Mouse (Mus musculus) megakaryocyte, adult 5-6 weeks (primary cell): Measurements from ENCODE around the gene Slc39a7. TPM values are rescaled to one million over a fixed set of nuclear protein-coding genes. Genes with fewer than 3 reads are reported as not detected.
A peak's percentile ranks its signal among the peaks of the same experiment; 100 is the strongest.

Experiments used
- ATAC-seq: 2 replicates; pipeline ENCODE4 v1.8.0; 2016; ENCODE audit warnings: mild to moderate bottlenecking, inconsistent platforms; ENCODE audit not compliant: poor library complexity, severe bottlenecking
- total RNA-seq, 2 experiments: library from RNA; stranded (forward) in 1 of 2; stranded (reverse) in 1 of 2; fragments of 153-499, 151-499 nt in 1 of 2; fragments of 221-1000, 200-1000 nt in 1 of 2; gene quantifications; 2 replicates each; pipeline versions ENCODE4 v1.2.3 to v1.2.4; 2015 to 2017

Slc39a7 gene
- total RNA-seq (2015): 5.4 and 6.4 TPM in 2 replicates
- 72.5 and 83.1 TPM in 2 replicates for total RNA-seq (2017)

DNA sequence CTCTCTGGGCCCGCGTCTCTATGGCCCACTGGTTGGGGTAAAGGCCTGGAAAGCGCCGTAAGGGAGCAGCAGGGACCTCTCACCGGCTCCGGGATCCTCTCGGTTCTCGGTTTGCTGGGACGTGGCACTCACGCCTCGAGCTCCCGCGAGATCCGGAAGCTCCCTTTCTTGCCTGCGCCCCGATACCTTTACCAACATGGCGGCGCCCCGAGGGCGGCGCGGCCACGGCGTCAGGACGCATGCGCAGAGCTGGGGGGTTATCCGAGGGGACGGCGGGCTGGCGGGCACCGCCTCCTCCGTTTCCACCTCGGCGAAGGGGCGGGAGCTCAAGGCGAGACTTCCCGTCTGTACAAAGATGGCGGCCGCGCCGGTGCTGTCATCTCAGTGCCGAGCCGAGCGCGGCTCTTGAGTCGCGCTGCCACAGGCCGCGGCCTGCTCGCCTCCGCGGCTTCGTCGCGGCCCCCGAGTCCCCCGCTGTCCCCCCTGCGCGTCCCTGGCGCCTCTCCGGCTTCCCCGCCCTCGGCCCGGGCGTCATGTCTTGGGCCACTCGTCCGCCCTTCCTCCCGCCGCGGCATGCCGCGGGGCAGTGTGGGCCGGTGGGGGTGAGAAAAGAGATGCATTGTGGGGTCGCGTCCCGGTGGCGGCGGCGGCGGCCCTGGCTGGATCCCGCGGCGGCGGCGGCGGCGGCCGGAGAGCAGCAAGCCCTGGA lies at the start of gene Slc39a7, which contains the start of gene Rxrb:
Gene Slc39a7, minus strand, starts transcription at position 218 of the 709 bp plus-strand sequence.
Gene Rxrb, plus strand, starts transcription at position 348 of the 709 bp plus-strand sequence.
- peak; percentile 62 for ATAC-seq

- ATAC-seq: peak; percentile 78
Observed at GRCm38 (mm10) chr17:34079621-34080020, 48.1 kb upstream of the Slc39a7 start.

- no peak for ATAC-seq
Observed at GRCm38 (mm10) chr17:34079002-34079401, 47.5 kb upstream of the Slc39a7 start.

DNA sequence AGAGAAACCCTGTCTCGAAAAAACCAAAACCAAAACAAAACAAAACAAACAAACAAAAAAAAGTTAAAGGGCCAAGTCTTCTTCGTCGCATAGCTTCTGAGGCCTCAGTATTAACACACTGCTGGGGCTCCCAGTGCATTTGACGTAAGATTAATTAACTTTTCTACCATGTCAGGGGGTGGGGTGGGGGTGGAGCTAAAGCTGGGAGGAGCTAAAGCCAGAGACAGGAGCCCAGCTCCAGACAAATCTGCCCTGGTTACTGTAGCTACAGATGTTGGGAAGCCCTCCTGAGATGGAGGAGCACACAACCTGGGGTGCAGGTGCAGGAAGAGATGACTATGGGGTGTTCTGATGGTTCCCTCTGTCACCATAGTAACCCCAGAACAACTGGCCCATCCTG lies 46.7 kb upstream of the Slc39a7 start:
- no peak for ATAC-seq

DNA sequence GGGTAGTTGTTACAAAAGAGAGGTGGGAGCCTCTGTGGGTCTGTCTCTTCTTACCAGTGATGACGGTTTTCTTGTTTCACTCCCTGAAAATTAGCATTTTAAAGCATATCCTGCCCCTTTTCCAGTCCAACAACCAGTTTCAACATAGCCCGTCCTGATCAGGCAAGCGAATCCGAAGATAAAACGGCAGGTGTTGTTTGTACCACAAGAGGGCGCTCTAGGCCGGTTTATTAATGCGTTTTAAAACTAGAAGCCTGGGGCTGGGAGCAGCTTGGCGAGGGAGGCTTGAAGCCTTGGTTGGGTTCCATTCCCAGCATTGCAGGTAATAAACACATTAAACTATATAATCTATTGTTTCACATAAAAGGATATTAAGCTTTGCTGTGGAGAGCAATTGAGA lies 46.1 kb upstream of the Slc39a7 start:
- ATAC-seq: peak; percentile 80

DNA sequence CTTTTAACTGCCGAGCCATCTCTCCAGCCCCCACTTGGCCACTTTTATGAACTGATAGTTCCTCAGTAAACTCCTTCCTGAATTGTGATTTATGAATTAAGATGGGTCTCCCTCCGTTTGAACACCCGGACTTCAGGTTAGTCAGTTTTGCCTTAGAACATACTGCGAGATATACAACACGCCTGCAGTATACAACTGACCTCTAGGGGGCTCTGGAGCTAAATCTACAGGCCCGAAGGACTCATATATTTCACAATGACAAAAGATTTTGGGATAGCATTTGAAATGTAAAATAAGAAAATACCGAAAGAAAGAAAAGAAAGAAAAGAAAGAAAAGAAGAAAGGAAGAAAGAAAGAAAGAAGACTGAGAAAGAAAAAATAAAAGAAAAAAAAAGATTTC lies 43.8 kb upstream of the Slc39a7 start:
- no peak for ATAC-seq

- ATAC-seq: peak; percentile 89
Observed at GRCm38 (mm10) chr17:34072091-34072490, 40.6 kb upstream of the Slc39a7 start.

DNA sequence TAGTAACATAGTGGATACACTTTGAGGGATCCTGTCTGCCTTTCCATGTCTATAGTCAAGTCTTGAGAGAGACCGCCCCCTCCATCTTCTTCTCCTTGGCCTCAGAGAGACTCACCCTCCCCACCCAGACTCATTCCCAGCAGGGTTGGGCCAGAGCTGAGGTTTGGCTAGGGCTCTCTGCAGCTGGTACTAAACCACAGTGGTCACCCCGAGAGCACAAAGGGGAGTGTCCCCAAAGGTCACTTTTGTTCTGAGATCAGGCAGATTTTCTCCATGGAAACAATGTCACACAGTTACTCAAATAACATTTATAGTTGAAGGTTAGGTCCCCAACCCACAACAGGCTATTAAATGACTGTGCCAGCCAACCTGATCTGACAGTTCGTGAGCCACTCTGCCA lies 37.4 kb upstream of the Slc39a7 start:
- 0 out of 2 replicates have a peak, but pooled peaks have one; percentile 11 for ATAC-seq

GRCm38 (mm10) chr17:34057224-34057623 lies 25.7 kb upstream of the Slc39a7 start:
- peak; percentile 83 for ATAC-seq

DNA sequence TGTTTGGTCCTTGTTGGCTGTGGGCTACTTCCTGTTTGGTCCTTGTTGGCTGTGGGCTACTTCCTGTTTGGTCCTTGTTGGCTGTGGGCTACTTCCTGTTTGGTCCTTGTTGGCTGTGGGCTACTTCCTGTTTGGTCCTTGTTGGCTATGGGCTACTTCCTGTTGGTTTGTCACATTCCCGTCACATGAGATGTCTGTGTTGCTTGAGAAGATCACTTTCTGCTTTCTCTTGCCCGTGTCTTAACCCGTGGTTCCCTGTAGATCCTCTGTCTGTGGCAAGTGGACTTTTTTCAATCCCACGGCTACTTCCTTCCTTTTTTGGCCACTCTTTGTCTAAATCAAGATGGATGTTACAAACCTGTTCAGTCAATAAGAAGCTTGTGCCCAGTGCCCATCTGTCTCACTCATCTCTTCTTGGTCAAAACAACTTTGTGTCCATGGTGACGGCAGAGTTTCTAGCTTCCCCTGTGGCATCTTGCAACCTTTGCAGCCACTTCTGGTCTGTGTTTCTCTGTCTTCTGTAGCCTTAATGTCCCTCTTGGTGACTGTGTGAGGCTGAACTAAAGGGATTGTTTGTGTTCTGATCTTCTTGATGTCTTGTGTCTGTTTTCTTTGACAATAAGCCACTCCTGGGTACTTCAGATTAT lies 16.0 kb upstream of the Slc39a7 start:
- peak; percentile 85 for ATAC-seq

GRCm38 (mm10) chr17:34045941-34046340 lies 14.5 kb upstream of the Slc39a7 start:
- no peak for ATAC-seq

DNA sequence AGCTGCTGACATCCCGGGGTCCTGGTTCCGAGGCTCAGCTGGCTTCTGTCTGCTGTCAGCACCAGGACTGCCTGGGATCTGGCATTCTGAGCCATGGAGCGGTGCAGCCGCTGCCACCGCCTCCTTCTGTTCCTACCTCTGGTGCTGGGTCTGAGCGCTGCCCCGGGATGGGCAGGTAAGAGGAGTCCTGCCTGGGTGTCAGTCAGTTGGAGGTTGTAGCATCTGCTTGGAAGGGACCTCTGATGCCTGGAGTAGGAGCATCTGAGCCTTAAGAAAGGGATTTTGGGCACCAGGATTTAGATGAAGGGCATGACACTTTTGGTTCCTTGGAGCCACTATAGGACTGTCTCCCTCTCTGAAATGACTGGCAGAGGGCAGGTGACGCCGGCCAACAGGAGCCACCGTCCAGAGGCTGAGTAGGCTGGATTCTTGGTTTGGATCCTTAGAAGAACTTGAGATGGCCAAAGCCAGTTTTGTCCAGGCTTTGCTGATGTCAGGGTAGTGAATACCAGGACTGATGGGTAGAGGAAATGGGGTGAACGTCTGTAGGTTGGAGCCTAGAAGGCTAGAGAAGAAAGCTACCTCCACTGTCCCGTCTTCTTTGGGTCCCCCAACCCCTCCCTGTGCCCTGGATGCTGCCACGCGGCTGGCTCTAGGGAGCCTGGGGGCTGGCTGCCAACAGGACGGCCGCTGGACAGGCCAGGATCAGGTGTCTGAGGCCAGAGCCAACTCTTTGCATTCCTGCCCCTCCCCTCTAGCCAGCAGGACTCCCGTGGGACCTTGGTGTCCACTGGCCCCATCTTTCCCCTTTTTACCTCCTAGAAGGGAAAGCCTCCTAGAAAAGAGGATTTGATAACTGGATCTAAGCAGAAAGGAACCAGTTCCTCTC lies 8.3 kb upstream of the Slc39a7 start:
- ATAC-seq: peak; percentile 19; the same call in 1 of the 2 replicates

DNA sequence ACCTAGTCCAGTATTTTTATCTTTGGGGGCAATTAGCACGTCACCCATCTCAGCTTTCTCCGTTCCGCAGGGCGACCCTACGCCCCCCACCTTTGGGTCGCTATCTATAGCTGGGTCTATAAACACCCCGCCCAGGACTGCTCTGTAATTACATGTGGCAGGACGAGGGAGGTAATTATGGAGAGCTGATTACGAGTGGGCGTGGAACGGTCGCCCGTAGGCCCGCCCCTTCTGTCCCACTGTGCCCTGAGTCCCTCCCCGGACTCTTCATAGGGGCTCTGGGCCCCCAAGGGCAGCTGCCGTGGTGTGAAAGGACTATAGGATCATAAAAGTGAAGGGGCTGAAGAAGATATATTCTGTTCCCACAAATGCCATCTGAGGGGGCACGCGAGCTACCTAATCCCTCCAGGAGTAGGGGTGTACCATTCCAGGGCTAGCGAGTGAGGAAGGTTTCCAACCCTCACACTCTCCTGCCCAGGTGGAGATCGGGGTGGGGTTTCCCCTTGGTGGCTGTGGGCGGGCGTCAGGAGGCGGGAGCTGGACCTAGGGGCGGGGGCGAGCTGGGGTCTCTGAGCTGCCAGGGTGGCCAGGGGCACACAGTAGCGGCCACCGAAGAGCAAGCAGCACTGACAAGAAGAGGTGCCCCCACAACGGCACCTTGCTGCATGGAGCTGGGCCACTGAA lies 7.5 kb upstream of the Slc39a7 start, which contains the start of gene Col11a2:
Gene Col11a2, plus strand, starts transcription at position 560 of the 684 bp plus-strand sequence.
- ATAC-seq: no peak

GRCm38 (mm10) chr17:34038440-34038839 lies 7.0 kb upstream of the Slc39a7 start:
- no peak for ATAC-seq

- no peak for ATAC-seq
Observed at GRCm38 (mm10) chr17:34037241-34037640, 5.8 kb upstream of the Slc39a7 start.

DNA sequence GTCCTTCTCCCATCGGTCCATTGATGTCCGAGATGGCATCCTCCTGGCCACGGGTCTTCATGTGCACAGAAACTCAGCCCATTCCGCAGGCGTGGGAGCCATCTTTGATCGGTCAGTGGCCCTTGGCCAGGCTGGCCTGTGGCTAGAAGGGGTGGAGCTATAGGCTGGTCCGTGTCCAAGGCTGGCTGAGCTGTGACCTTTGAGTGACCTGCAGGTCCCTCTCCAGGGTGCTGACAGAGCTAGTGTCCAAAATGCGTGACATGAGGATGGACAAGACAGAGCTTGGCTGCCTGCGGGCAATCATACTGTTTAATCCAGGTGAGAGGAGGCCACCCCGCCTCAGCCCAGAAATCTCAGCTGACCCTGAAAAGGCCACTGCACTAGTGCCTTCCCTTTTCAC lies 5.2 kb upstream of the Slc39a7 start:
- ATAC-seq: no peak

- ATAC-seq: no peak
Observed at GRCm38 (mm10) chr17:34035517-34035916, 4.0 kb upstream of the Slc39a7 start.

- 0 out of 2 replicates have a peak, but pooled peaks have one; percentile 16 for ATAC-seq
Observed at GRCm38 (mm10) chr17:34034064-34034463, 2.6 kb upstream of the Slc39a7 start.

GRCm38 (mm10) chr17:34033441-34033840 lies 2.0 kb upstream of the Slc39a7 start:
- no peak for ATAC-seq

GRCm38 (mm10) chr17:34032806-34033205 lies 1.3 kb upstream of the Slc39a7 start:
- ATAC-seq: peak; percentile 33
